Mouse (Mus musculus): ENCODE measurements around the gene Pla2g4b. TPM values are rescaled to one million over a fixed set of nuclear protein-coding genes. Genes with fewer than 3 reads are reported as not detected.

The Pla2g4b gene
- total RNA-seq, 1 experiment = 2.7 TPM

DNA sequence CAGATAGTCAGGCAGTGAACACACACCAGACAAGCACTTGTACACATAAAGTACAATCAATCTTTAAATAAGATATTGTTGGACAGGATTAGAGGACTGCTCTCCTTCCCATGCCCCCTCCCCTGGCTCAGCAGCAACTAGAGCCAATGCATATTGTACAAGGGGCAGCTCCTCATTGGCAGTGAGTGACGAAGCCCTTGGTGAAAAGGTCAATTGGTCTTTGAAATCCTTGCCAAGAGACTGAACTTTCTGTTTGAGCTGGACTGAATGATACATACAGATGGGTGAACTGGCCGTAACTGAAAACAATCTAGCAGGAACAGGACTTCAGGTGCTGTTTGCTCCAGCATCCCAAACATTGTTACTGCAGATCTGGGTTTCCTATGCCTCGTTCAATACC lies 54.2 kb downstream of the Pla2g4b start:
- in situ Hi-C loops (cut with MboI; ENCODE audit: low sequenced_read_pairs in 2 of 2, unreplicated experiment in 2 of 2) = no loop called here
- Histone ChIP-seq H3K9ac (ENCODE audit: insufficient read depth, low read depth, low read length, poor library complexity, severe bottlenecking) (no peak overlapping the region), H3K9me3 (ENCODE audit: control insufficient read depth, insufficient read depth, low read depth, low read length) (no peaks in the 10 kb centered on the region), H3K36me3 (ENCODE audit: control insufficient read depth, insufficient read depth, low read length, poor library complexity, severe bottlenecking) (peaks cover 8% of the 10 kb centered on the region), H3K4me1 (ENCODE audit: control insufficient read depth in 2 of 2, insufficient read depth in 2 of 2, low read length in 2 of 2, poor library complexity in 1 of 2) (peaks cover 0 to 8% of the 10 kb centered on the region in 2 experiments; a peak in 1 of 4 replicates), H3K4me3 (ENCODE audit: insufficient read depth in 1 of 2, low read depth in 1 of 2, low read length in 2 of 2, poor library complexity in 1 of 2, severe bottlenecking in 1 of 2) (no peak overlapping the region), H3K27ac (ENCODE audit: insufficient read depth, low read depth, low read length, poor library complexity, severe bottlenecking) (no peak overlapping the region)
- TF ChIP-seq ZC3H11A (IDR thresholded peaks at IDR 0.05; ENCODE audit: borderline replicate concordance, low read depth, low read length) (no peak), CHD2 (IDR thresholded peaks at IDR 0.05; ENCODE audit: low read depth, low read length) (no peak), ZNF384 (IDR thresholded peaks at IDR 0.05; ENCODE audit: low read depth, low read length) (no peak), HCFC1 (IDR thresholded peaks at IDR 0.05; ENCODE audit: borderline replicate concordance, insufficient read depth, low read length) (no peak), MAFK (IDR thresholded peaks at IDR 0.05; ENCODE audit: insufficient read depth, low read depth, low read length) (no peak)
- no peak for DNase-seq (ENCODE audit: low read depth, low spot score)

DNA sequence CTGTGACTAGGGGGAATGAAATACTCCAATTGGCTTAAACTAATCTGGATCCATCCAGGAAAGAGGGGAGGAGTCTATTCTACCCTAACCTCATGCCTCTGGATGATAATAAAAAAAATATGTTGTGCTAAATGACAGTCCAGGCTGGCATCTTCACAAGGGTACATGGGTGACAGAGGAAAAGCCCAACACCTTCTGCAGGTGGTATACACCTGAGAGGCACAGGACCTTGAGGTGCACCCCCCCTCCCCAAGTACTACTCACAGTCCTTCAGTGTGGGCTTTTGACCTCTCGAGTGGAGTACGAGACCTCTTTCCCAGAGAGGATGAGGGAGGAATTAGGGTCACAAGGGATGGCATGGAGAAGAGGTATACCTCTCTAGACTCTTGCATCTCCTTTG lies 54.7 kb downstream of the Pla2g4b start:
- no peak for TF ChIP-seq MAFK (IDR thresholded peaks at IDR 0.05; ENCODE audit: insufficient read depth, low read depth, low read length)
- no peak for TF ChIP-seq CHD2 (IDR thresholded peaks at IDR 0.05; ENCODE audit: low read depth, low read length)
- TF ChIP-seq ZNF384 (IDR thresholded peaks at IDR 0.05; ENCODE audit: low read depth, low read length) = no peak
- no peak for TF ChIP-seq ZC3H11A (IDR thresholded peaks at IDR 0.05; ENCODE audit: borderline replicate concordance, low read depth, low read length)

DNA sequence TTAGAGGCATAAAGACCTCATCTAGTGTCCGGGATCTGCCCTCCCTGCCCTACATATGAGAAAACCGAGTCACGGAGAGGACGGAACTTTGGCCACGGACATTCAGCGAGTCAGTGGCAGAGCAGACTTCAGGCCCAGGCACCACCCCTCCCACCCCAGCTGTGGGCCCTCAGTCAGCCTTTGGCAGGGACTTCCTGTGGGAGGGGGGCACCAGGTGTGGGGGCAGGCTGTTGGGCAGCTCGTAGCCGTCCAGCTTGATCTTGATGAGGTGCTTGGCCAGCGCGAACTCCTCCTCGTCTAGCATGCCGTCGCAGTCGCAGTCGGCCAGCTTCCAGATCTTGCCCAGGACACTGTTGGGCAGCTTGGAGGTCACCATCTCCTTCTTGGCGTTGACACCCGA lies 57.8 kb downstream of the Pla2g4b start:
- Histone ChIP-seq H3K4me3 (ENCODE audit: insufficient read depth in 1 of 2, low read depth in 1 of 2, low read length in 2 of 2, poor library complexity in 1 of 2, severe bottlenecking in 1 of 2) (no peak overlapping the region), H3K36me3 (ENCODE audit: control insufficient read depth, insufficient read depth, low read length, poor library complexity, severe bottlenecking) (peaks cover 8% of the 10 kb centered on the region), H3K9ac (ENCODE audit: insufficient read depth, low read depth, low read length, poor library complexity, severe bottlenecking) (0 out of 2 replicates have a peak overlapping the region, but pooled peaks have one; percentile 8), H3K27ac (ENCODE audit: insufficient read depth, low read depth, low read length, poor library complexity, severe bottlenecking) (no peak overlapping the region), H3K9me3 (ENCODE audit: control insufficient read depth, insufficient read depth, low read depth, low read length) (no peaks in the 10 kb centered on the region), H3K4me1 (ENCODE audit: control insufficient read depth in 2 of 2, insufficient read depth in 2 of 2, low read length in 2 of 2, poor library complexity in 1 of 2) (peaks cover 2 to 6% of the 10 kb centered on the region in 2 experiments; a peak in 1 of 4 replicates)
- in situ Hi-C loops (cut with MboI; ENCODE audit: low sequenced_read_pairs in 2 of 2, unreplicated experiment in 2 of 2) = no loop called here
- no peak for TF ChIP-seq ZC3H11A (IDR thresholded peaks at IDR 0.05; ENCODE audit: borderline replicate concordance, low read depth, low read length)
- no peak for TF ChIP-seq CHD2 (IDR thresholded peaks at IDR 0.05; ENCODE audit: low read depth, low read length)
- TF ChIP-seq ZNF384 (IDR thresholded peaks at IDR 0.05; ENCODE audit: low read depth, low read length) = no peak
- no peak for TF ChIP-seq HCFC1 (IDR thresholded peaks at IDR 0.05; ENCODE audit: borderline replicate concordance, insufficient read depth, low read length)
- no peak for TF ChIP-seq MAFK (IDR thresholded peaks at IDR 0.05; ENCODE audit: insufficient read depth, low read depth, low read length)
- DNase-seq (ENCODE audit: low read depth, low spot score) = no peak

More for the DNA sequence above, 54.7 kb downstream of the Pla2g4b start:
- Histone ChIP-seq H3K9me3 (ENCODE audit: control insufficient read depth, insufficient read depth, low read depth, low read length) (no peaks in the 10 kb centered on the region), H3K4me3 (ENCODE audit: insufficient read depth in 1 of 2, low read depth in 1 of 2, low read length in 2 of 2, poor library complexity in 1 of 2, severe bottlenecking in 1 of 2) (no peak overlapping the region), H3K27ac (ENCODE audit: insufficient read depth, low read depth, low read length, poor library complexity, severe bottlenecking) (no peak overlapping the region), H3K36me3 (ENCODE audit: control insufficient read depth, insufficient read depth, low read length, poor library complexity, severe bottlenecking) (peaks cover 8% of the 10 kb centered on the region), H3K9ac (ENCODE audit: insufficient read depth, low read depth, low read length, poor library complexity, severe bottlenecking) (no peak overlapping the region), H3K4me1 (ENCODE audit: control insufficient read depth in 2 of 2, insufficient read depth in 2 of 2, low read length in 2 of 2, poor library complexity in 1 of 2) (peaks cover 0 to 8% of the 10 kb centered on the region in 2 experiments; a peak in 1 of 4 replicates)
- no peak for DNase-seq (ENCODE audit: low read depth, low spot score)
- in situ Hi-C loops (cut with MboI; ENCODE audit: low sequenced_read_pairs in 2 of 2, unreplicated experiment in 2 of 2) = no loop called here

Other genes with a start within 250 kb of the Pla2g4b start
- 46.6 and 81.9 TPM in 2 replicates for gene Rpap1, start 245.9 kb upstream of the Pla2g4b start, total RNA-seq (2012; rRNA removed)
- 66.2 and 127 TPM in 2 replicates for gene Tyro3, start 235.7 kb upstream of the Pla2g4b start, total RNA-seq (2012; rRNA removed)
- gene Mga, start 136.2 kb upstream of the Pla2g4b start, total RNA-seq (2012; rRNA removed) = 142 and 173 TPM in 2 replicates
- gene Mapkbp1, start 60.7 kb upstream of the Pla2g4b start, total RNA-seq (2012; rRNA removed) = 7.0 and 10.3 TPM in 2 replicates
- 7.2 and 12.6 TPM in 2 replicates for gene Jmjd7, start 5.9 kb upstream of the Pla2g4b start, total RNA-seq (2012; rRNA removed)
- gene Gm28042, start 5.9 kb upstream of the Pla2g4b start, total RNA-seq (2012; rRNA removed) = 2.9 and 7.3 TPM in 2 replicates
- gene Ehd4, start 121.2 kb downstream of the Pla2g4b start, total RNA-seq (2012; rRNA removed) = 10.7 and 19.4 TPM in 2 replicates
- 0.74 and 1.1 TPM in 2 replicates for gene Pla2g4e, start 211.9 kb downstream of the Pla2g4b start, total RNA-seq (2012; rRNA removed)

Data from ES-E14 (cell line).